Mouse (Mus musculus) liver, postnatal 0 days (tissue): Measurements from ENCODE around the gene Zkscan5.

Experiments
- CTCF ChIP-seq: sonication (generic); IDR thresholded peaks from 2 replicates; pipeline ENCODE4 v1.5.1; 2016; ENCODE audit warnings: antibody characterized with exemption, low read depth
- EP300 ChIP-seq: IDR thresholded peaks from 2 replicates; pipeline ENCODE4 v1.6.1; 2016; ENCODE audit warnings: antibody characterized with exemption, low read depth, mild to moderate bottlenecking

DNA sequence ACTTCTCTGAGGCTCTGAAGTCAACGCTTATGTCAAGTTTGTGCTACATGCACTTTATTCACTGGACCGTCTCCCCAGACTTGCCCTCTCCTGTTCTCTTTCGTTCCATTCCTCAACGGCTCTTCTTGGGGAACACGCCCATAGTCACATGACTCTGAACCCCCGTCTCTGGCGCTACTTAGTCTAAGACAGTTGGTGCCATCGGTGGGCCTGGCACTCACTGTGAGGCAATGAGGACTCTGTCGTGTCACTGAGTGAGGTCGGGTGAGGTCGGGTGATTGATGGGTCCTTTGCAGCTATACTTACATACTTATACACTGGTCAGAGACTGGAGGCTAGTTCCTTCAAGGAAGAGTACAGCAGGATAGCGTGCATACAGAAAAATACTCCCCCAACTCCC, 19.0 kb downstream of the Zkscan5 start:
- TF ChIP-seq CTCF (no peak), EP300 (no peak)
